Mouse (Mus musculus) fat pad, adult 2 months (tissue): ENCODE measurements around the gene Zfp202.

Experiments used
- DNase-seq: peaks from one replicate; pipeline ENCODE4 v3.0.0-alpha.2; 2011; ENCODE audit warnings: low read depth, low spot score; ENCODE audit errors: extremely low read depth

Gene Zfp202

DNA sequence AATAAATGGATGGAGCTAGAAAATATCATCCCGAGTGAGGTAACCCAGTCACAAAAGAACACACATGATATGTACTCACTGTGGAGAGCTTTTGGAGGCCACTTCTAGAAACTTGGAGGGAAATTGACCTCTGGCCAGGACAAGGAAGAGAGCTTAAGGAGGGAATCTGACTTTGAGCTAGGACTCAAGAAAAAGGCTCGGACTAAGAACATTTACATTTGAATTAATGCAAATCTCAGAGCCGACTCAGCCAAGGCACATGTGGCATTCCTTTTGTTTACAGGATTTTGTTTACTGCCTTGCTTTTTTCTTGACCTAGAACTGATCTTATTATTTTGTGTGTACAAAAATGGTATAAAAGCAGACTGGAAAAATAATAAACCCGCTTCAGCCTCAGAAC, 47.6 kb downstream of the Zfp202 start:
- DNase-seq: no peak

DNA sequence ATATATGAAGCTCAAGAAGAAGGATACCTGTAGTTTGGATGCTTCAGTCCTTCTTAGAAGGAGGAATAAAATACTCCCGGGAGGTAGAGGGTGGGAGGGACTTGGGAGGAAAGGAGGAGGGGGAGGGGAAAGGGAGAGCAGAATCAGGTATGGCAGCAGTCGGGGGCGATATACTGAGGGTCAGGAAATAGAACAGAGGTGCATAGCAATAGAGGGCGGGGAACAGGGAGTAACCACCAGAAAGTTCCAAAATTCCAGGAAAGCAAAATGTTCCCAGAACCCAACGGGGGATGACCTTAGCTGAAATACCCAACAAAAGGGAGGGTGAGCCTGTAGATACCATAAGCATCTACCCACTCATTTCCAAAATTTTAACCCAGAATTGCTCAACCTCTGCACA, 48.2 kb downstream of the Zfp202 start:
- no peak for DNase-seq

DNA sequence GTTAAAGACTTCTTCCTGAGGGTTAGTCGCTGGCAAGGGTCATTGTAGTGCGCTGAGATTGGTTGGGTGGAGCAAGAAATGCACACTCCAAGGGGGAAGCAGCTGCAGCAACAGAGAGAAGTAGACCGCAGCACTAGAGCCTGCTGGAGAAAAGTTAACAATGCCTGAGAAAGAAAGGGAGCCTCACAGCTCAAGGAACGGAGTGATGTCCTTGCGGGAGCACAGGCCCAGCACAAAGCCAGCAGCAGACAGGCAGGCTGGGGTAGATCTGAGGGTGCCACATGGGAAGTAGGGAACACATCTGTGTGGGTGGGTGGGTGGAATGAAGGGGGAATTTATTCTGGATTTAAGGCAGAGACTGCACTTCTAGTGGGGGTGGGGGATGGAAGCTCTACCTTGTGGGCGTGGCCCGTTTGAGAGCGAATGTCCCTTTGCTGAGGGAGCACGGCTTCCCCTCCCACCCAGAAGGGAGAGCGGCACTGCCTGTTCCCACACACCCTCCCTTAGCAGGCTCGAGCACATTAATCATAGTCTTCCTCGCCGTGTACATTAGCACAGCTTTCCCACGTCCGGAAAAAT, 49.2 kb downstream of the Zfp202 start:
- no peak for DNase-seq

DNA sequence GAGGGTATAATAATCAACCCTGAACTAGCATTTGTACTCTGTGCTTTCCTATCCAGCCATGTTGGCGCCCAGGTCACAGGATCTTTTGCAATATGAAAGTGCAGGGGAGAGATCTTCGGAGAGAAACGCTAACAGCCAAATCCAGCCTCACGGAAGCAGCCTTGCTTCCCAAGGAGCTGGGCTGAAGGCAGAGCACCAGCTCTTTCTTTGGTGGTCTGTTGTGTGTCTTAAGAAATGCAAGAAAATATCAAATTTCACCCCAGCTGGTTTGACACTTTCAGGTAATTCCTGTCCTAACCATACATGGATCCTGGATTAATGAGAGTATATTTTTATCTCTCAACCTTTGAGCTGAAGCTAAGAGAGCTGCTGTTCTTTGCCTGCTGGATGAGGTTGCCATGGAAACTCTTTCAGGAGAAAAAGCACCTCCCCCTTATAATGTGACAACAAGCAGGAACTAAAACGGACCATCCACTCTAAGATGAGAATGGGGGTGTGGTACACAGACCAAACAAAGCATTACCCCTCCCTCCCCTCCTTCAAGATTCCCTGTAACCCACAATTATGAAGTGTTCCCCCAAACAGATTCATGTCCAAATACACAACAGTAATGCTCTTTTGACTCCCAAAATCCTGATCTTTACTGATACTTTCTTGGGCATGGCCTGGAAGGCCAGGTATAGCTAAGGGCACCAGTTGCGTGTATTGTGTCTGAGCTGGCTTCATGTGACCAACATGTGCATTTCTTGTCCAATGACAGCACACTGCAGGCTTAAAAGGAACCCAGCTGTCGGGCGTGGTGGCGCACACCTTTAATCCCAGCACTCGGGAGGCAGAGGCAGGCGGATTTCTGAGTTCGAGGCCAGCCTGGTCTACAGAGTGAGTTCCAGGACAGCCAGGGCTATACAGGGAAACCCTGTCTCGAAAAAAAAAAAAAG, 50.1 kb downstream of the Zfp202 start:
- no peak for DNase-seq

DNA sequence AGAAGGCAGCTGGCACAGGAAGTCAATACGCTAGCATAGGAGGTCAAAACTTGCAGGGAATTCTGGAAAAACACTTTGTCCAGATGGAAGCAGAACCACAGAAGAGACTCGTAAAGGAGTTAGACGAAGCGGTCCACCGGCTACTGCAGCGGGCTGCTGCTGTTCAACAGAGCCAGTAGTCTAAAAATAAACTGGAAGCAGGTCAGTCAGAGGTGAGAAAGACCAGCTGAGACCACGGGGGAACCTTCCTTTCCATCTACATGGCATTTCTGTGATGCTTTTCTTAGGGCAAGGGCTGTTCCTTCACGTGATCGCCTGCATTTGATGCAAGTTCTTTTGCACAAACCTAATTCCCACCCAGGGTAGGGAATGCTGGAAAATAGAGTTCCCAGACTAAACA, 53.4 kb downstream of the Zfp202 start:
- no peak for DNase-seq

DNA sequence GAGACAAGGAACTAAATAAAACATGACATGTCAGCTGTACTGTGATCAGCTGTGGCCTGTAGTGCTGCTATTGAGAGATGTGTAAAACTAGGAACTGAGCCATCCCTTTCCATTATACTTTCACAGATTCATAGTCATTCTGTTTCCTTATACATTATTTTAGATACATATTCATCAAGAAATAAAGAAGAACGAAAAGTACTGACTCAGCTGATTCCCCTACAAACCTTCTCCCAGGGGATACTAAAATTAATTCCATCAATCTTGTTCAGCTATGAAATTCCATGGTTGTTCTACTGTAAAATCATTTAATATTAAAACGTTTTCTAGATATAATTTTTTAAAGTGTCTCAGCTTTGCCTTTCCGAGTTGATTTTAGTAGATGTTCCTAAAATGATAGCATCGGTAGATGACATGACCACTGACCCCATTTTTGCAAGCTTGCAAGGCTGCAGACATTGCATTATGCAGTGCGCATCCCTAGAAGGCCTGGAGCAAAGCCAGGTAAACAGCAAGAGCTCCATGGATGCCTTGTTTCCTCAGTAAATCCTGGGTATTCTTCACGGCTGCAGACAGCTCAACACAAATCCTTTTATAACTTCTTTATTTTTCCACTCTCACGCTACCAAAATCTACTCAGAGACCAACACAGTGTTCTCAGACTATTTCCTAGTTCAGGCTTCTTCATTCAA, 54.0 kb downstream of the Zfp202 start:
- no peak for DNase-seq

DNA sequence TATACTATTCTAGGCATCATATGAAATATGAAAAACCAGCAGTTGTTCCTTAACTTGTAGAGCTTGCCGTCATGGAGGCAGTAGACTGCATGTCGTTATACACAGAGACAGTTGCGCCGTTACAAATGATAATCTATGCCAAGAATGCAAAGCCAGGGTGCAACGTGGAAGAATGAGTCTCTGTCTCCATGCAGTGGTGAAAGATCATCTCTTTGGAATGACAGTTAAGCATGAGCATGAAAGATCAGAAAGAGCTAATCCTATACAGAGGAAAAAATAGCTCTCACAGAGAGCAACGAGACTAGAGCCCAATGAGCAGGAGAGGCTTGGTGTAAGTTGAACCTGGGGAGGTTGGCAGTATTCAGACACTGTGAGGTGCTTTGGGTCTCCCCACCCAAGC, 54.6 kb downstream of the Zfp202 start:
- DNase-seq: no peak

DNA sequence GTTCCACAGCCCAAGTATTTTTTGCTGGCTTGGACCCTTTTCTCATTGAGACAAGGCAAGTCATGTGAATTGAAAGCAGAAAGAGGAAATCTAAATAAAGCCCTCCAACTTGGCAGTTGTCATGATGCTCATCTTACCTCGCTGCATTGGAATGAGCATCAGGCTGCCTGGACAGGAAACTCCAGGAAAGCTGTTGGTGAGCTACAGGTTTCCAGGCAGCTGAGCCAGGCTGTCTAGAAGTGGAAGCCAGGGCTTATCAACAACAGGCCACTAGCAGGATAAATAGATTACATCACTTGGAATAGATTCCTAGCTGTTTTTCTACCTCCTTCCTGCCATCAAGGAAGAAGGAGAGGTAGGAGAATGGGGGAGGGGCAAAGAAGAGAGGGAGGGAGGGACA, 57.0 kb downstream of the Zfp202 start:
- DNase-seq: no peak

DNA sequence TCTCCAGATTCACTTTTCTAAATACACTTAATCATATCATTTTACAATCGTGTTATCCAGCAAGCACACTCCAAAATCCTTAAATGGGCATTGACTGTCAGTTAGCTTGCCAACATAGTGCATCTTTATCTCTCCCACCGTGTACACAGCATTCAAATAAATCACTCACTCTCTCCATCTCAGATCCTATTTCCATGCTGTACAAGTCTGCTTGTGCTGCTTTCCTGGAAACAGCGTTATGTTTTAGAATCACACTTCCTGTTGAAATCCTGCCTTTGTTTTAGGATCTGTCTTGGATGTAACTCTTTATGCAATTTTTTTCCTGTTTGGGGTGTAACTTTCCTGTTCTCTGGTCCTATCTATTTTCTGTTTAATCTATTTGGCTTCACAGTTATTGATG, 60.3 kb downstream of the Zfp202 start:
- DNase-seq: no peak
